Mouse (Mus musculus) 3T3-L1 (cell line): ENCODE results near the gene Chac1.

Experiments used
- DNase-seq: peaks from one replicate; pipeline ENCODE4 v3.0.0-alpha.2; 2015; ENCODE audit warnings: low read depth, low spot score

Chac1 gene

GRCm38 (mm10) chr2:119350555-119351486 is at the start of gene Chac1:
Gene Chac1, plus strand, starts transcription at chr2:119351229.
- DNase-seq, result peak; percentile 97

- DNase-seq, result peak; percentile 40
These were observed 48.2 kb upstream of the Chac1 start for GRCm38 (mm10) chr2:119302876-119303275.

- no peak for DNase-seq
These were observed 46.6 kb upstream of the Chac1 start for GRCm38 (mm10) chr2:119304391-119304790.

GRCm38 (mm10) chr2:119304798-119305208 is 46.2 kb upstream of the Chac1 start:
- DNase-seq, result no peak

GRCm38 (mm10) chr2:119311544-119311943 is 39.5 kb upstream of the Chac1 start:
- DNase-seq, result no peak

GRCm38 (mm10) chr2:119312380-119312958 is 38.6 kb upstream of the Chac1 start:
- DNase-seq, result no peak

DNA sequence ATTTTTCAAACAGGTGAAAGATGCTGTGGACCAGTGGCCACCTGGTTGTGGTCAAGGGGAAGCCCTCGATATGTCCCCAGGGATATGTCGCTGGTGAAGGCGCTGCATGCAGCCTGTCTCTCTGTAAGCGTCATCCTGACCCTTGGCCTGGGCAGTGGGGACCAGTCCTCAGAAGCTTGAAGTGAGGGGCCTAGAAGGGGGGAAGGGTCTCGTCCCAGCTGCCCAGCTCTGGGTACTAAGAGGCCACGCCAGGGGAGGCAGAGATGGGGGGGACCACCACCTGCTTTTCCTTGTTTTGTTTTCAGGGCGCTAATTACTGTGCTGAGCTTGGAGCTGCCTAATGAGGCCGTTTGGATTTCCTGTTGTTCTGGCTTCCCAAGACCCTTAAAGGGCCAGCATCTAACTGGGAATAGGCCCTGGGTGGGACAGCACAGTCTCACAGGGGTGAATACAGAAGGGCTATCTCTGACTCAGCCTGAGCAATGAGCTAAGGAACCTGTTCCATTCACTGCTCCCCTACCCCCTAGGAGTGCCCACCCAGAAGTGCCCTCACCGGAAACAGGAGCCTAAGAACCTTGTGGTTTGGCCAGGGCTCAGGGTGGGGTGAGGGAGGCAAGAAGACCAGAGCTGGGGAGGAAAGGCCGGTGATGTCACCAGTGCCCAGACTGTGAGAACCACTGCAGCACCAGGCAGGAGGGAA is 37.1 kb upstream of the Chac1 start:
- no peak for DNase-seq

GRCm38 (mm10) chr2:119314742-119315310 is 36.2 kb upstream of the Chac1 start:
- no peak for DNase-seq

DNA sequence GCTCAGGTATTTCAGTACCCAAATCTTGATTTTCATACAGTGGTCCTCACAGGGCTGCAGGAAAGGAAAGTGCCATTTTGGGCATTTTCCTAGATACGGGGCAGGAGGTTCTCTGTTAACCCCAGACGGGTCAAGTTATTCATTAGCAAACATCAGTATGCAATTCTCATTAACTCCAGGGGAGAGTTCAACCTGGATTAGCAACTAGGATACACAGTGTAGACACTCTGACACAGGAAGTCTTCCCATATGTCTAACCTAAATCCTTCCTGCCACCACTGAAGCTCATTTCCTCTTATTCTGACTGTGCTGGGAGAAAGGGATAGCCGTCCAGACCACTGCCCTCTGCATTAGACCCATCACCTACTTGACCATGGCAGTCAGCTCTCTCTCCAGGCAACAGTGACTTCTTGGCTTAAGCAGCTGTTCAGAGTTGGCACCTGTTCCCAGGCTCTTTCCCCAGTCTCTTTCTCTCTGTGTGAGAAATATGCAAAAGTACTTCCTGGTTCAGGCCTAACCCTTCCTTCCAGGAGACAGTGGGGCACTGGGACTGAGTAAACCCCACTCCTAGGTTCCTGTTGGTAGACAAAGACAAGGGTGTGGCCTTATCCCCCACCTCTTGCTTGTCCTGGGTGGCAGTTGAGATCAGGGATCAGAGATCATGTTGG is 32.9 kb upstream of the Chac1 start:
- no peak for DNase-seq

DNA sequence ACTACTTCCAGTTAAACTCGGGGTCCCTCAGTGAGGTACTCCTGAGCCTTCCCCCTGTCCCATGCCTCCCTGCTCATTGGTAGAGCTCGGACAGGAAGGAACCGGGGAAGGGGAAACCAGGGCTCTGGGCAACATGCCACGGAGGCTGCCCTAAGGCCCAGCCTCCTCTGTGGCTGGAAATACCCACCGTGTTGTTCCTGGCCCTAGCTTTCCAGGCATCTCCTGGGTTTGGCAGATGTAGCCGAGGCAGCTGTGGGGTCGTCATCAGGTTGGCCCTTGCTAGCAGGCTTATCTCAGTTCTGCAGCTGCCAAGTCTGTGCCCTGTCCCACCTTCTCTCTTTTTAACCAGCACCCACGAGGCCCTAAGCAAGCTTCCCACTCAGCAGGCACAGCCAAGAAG is 30.5 kb upstream of the Chac1 start:
- DNase-seq, result no peak

GRCm38 (mm10) chr2:119321771-119322586 is 29.1 kb upstream of the Chac1 start:
- DNase-seq, result no peak

GRCm38 (mm10) chr2:119322587-119323300 is 28.3 kb upstream of the Chac1 start:
- DNase-seq, result no peak

GRCm38 (mm10) chr2:119323866-119324575 is 27.0 kb upstream of the Chac1 start:
- no peak for DNase-seq

GRCm38 (mm10) chr2:119324576-119325318 is 26.3 kb upstream of the Chac1 start:
- no peak for DNase-seq

DNA sequence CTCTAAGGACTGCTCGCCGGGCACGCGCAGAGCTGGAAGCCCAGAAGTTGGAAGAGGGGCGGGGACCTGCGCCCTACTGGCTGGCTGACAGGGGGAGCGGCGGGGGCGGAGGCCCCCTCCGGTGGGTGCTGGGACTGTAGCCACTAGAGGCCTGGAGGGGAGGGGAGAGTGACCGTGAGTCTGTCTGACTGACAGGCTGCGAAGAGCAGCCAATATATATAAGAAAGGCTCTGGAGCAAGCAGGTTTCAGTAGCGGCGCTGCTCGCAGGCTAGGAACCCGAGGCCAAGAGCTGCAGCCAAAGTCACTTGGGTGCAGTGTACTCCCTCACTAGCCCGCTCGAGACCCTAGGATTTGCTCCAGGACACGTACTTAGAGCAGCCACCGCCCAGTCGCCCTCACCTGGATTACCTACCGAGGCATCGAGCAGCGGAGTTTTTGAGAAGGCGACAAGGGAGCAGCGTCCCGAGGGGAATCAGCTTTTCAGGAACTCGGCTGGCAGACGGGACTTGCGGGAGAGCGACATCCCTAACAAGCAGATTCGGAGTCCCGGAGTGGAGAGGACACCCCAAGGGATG is 25.4 kb upstream of the Chac1 start, which contains the start of gene Dll4:
Gene Dll4 (plus strand): TSS at position 217 of the 576 bp plus-strand sequence.
- no peak for DNase-seq

DNA sequence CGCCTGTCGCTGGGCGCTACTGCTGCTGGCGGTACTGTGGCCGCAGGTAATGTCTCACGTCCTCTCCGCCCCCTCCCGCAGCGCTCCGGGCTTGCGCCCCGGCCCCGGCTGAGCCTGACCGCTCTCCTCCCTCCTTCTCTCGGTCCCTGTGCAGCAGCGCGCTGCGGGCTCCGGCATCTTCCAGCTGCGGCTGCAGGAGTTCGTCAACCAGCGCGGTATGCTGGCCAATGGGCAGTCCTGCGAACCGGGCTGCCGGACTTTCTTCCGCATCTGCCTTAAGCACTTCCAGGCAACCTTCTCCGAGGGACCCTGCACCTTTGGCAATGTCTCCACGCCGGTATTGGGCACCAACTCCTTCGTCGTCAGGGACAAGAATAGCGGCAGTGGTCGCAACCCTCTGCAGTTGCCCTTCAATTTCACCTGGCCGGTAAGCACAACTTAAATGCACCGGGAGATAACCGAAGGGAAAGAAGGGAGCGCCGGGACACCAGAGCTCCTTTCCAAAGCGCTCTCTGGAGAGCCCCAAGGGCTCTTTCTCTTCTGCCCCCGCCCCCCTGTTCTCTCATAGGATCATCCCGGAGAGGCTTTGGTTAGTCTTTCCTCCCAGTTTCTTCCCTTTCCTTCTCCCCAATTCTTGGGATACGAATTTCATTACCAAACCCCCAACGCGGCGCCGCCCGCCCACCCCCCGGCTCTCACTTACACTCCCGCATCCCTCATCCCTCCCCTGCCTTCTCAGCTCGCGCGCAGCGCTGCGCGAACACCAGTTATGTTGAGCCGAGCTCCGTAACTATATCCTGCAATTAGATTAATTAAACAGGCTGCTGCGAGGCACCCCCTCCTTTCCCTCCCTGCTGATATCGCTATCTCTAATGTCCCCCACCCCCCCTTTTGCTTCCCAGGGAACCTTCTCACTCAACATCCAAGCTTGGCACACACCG is 24.6 kb upstream of the Chac1 start:
- DNase-seq, result no peak

GRCm38 (mm10) chr2:119327102-119327480 is 23.9 kb upstream of the Chac1 start:
- no peak for DNase-seq
